Mouse (Mus musculus) splenic B cell, adult 2 months (primary cell): ENCODE measurements around the gene Cwh43.

Experiments used
- DNase-seq: peaks from one replicate; pipeline ENCODE4 v3.0.0-alpha.2; 2011; ENCODE audit warnings: low read depth, low spot score
- H3K27me3 ChIP-seq: 2 replicates; pipeline ENCODE4 v1.6.1; 2012; ENCODE audit warnings: mild to moderate bottlenecking, low read length, moderate library complexity, mixed read lengths; ENCODE audit not compliant: control insufficient read depth, poor library complexity, insufficient read depth, severe bottlenecking
- H3K36me3 ChIP-seq: 2 replicates; pipeline ENCODE4 v1.6.1; 2012; ENCODE audit warnings: mild to moderate bottlenecking, low read length, moderate library complexity, mixed read lengths; ENCODE audit not compliant: control insufficient read depth, poor library complexity, insufficient read depth, severe bottlenecking

The Cwh43 gene

GRCm38 (mm10) chr5:73414172-73414571, 8.3 kb downstream of the Cwh43 start:
- Histone ChIP-seq H3K36me3 (no peaks in the 10 kb centered on the region), H3K27me3 (no peaks in the 10 kb centered on the region)
- DNase-seq: no peak

GRCm38 (mm10) chr5:73419045-73419695, 13.3 kb downstream of the Cwh43 start:
- no peak for DNase-seq
- H3K36me3 ChIP-seq: no peaks in the 10 kb centered on the region
- H3K27me3 ChIP-seq: no peaks in the 10 kb centered on the region

GRCm38 (mm10) chr5:73426824-73427223, 20.9 kb downstream of the Cwh43 start:
- DNase-seq: no peak
- Histone ChIP-seq H3K36me3 (no peaks in the 10 kb centered on the region), H3K27me3 (no peaks in the 10 kb centered on the region)

GRCm38 (mm10) chr5:73431581-73431980, 25.7 kb downstream of the Cwh43 start:
- H3K27me3 ChIP-seq: no peaks in the 10 kb centered on the region
- peak; percentile 44 for DNase-seq
- H3K36me3 ChIP-seq: no peaks in the 10 kb centered on the region

GRCm38 (mm10) chr5:73432805-73433204, 26.9 kb downstream of the Cwh43 start:
- Histone ChIP-seq H3K27me3 (no peaks in the 10 kb centered on the region), H3K36me3 (no peaks in the 10 kb centered on the region)
- DNase-seq: no peak

- Histone ChIP-seq H3K27me3 (no peaks in the 10 kb centered on the region), H3K36me3 (no peaks in the 10 kb centered on the region)
- DNase-seq: no peak
These were observed 28.9 kb downstream of the Cwh43 start for GRCm38 (mm10) chr5:73434764-73435163.

- DNase-seq: no peak
- no peaks in the 10 kb centered on the region for H3K27me3 ChIP-seq
- H3K36me3 ChIP-seq: no peaks in the 10 kb centered on the region
These were observed 36.3 kb downstream of the Cwh43 start for GRCm38 (mm10) chr5:73442176-73442575.

- Histone ChIP-seq H3K36me3 (no peaks in the 10 kb centered on the region), H3K27me3 (no peaks in the 10 kb centered on the region)
- no peak for DNase-seq
These were observed 44.4 kb downstream of the Cwh43 start for GRCm38 (mm10) chr5:73450276-73450675.

GRCm38 (mm10) chr5:73454502-73455306, 48.8 kb downstream of the Cwh43 start:
- no peaks in the 10 kb centered on the region for H3K36me3 ChIP-seq
- DNase-seq: no peak
- no peaks in the 10 kb centered on the region for H3K27me3 ChIP-seq

GRCm38 (mm10) chr5:73455307-73455687, 49.4 kb downstream of the Cwh43 start:
- DNase-seq: no peak
- no peaks in the 10 kb centered on the region for H3K27me3 ChIP-seq
- no peaks in the 10 kb centered on the region for H3K36me3 ChIP-seq

GRCm38 (mm10) chr5:73468462-73469433, 62.9 kb downstream of the Cwh43 start:
- no peak for DNase-seq
- H3K27me3 ChIP-seq: no peaks in the 10 kb centered on the region
- no peaks in the 10 kb centered on the region for H3K36me3 ChIP-seq

GRCm38 (mm10) chr5:73474412-73475405, 68.8 kb downstream of the Cwh43 start:
- no peaks in the 10 kb centered on the region for H3K36me3 ChIP-seq
- no peak for DNase-seq
- H3K27me3 ChIP-seq: no peaks in the 10 kb centered on the region

- H3K27me3 ChIP-seq: no peaks in the 10 kb centered on the region
- DNase-seq: no peak
- no peaks in the 10 kb centered on the region for H3K36me3 ChIP-seq
These were observed 74.8 kb downstream of the Cwh43 start, which contains the start of gene Dcun1d4 for GRCm38 (mm10) chr5:73480700-73481099. Gene Dcun1d4 (plus strand): TSS chr5:73481000.

- H3K36me3 ChIP-seq: no peaks in the 10 kb centered on the region
- DNase-seq: no peak
- H3K27me3 ChIP-seq: no peaks in the 10 kb centered on the region
These were observed 75.5 kb downstream of the Cwh43 start for GRCm38 (mm10) chr5:73481401-73481800.
